Mouse (Mus musculus): ENCODE measurements around the gene Errfi1.

The Errfi1 gene

DNA sequence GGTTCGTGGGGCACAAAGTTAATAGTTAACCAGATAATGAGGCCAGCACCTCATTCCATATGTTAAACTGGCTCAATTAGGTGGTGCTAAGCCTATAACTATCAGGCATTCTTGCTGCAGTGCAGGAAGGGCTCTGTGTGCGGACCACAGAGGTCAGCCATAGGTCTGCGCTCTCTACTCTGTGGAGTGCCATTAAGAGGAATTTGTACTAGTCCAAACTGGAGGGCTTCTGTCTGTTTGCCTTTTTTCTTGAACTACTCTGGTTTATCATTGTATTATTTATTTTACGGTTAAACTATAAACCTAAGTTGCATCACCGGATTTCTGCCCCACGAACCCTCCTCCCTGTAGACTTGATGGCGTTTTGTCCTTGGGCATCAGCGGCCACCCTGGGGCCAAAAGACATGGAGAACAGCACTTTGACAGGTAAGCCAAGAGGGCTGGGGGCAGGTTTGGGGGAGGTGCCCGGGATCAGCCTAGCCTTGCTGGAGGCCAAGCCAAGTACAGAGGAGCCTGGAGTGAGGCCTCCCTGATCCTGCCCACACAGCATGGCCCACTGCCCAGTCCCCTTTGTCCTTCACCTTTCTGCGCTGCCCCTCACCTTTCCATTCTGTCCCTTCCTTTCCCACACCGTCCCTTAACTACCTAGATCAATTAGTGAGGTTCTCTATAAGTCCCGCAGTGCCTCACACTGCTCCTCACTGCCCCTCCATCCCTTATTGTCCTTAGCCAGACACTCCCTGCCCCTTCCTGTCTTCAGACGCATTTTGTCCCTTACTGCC, at the start of gene Errfi1:
Gene Errfi1 (plus strand): TSS at position 240 of the 782 bp plus-strand sequence.
- peak; percentile 83 to 86 for DNase-seq

DNA sequence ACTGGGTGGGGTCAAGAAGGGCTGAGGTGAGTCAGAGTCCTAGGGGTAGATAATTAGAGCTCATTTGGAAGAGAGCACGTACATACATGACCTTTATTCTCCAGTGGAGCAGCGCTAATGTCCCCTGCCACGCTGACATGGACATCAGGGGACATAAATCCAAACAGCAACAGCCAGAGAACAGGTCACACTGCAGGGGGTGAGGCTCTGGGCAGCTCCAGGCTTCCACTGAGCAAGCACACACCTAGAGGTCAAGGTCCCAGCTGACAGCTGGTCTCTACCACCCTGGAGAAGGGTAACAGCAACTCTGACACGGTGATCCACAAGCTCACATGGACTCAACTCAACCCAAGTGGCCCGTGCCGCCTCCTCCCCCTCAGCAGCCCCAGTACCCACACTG, 49.5 kb upstream of the Errfi1 start:
- no peak for DNase-seq

DNA sequence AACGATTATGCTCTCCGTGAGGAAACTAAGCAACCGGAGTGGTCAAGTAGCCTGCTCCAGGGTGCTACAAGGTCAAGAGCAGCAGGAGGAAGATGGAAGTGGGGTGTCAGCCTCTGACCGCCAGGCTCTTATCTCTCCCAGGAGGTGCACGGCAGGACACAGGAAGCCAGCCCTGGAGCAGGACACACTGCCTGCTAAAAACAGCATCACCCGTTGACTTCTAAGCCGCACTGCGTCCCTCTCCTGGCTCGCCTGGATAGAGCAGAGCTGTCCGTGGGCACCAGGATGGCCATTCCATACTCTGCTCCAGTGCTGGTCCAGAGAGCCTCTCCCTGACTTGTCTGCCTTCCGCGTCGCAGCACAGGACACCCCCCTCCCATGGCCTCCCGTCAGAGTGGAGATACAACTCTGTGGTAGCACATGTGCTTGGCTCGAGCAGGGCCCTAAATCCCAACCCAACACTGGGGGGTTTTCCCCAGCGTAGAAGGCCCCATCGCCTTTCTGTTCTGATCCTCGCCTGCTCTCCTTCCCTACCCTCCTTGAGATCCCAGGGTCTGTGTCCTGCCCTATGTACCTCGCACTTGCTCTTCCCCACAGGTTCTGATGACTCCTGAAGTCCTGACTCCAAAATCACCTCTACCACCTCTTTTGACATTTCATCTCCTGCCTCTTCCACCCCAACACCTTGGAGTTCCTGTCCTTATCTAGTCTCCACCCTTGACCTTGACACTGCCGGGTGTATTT, 45.8 kb upstream of the Errfi1 start:
- DNase-seq: no peak

DNA sequence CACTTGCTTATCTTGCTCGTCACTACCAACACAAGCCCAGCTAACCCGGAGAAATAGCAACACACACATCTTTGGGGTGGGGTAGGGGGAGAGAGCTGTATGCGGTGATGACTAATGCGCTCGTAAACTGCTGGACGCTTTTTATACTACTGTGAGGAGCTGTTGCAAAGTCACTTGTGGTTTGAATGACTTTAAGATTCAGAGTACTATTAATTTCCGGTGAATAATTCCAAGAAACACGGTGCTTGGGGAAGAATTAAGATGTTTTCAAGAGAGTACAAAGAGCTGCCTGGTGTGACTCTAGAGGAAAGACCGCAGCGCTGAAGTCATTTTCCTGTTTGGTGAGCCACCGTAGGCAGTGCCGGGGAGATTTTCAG, 45.3 kb upstream of the Errfi1 start:
- DNase-seq: no peak

DNA sequence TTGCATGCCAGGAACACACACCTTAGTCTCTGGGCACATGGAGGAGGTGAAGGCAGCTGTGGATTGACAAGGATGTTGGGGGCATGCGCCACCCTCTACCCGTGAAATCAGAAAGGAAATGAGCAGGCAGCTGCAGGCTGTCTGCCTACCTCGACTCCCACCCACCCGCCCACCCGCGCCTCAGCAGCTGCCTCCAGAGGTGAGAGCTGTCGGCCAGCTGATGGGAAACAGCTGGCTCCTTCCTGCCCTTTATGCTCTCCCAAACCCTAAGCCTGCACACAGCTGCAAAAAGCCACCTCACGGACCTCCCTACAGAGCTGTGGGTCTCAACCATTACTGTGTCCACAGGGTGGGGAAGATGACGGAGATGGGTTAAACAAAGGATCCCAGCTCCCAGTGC, 44.4 kb upstream of the Errfi1 start:
- no peak for DNase-seq

DNA sequence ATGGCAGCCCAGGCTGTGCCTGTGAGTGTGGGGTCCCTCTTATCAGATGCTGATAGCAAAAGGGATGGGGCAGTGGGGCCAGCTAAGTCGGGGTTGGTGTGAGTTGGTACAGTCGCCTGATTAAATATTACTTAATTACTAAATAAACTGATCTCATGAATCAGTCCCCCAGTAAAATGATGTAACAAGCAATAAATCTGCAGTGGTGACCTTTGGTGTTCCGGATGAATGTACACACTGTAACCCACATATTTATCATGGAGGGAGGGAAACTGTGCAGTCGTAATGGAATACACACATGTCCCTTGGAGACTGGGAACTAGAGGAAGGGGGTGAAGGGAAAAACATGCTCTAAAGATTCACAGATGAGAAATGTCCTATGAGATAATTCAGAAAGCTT, 38.6 kb upstream of the Errfi1 start:
- no peak for DNase-seq

DNA sequence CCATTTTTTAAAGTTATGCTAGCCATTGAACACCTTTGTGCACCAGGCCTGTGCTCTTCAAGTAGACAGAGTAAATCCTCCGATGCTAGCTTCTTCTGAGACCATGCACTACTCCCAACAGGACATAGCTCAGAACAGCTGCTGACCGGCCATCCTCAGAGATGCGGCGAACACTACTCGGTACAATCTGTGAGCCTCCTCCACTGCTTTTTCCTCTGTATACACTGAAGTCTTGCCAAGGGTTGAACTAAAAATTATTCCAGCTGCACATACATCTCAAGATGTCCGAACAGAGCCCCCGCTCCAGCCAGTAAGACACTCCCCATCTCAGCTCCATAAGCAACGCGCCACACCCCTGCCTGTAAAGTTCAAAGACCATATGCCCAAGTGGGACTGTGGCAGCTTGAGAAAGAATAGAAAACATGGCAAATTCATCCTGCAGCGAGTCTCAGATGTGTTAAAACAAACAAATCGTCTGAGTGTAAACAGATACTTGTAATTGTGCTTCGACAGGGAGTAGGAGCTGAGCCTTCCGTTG, 37.2 kb upstream of the Errfi1 start:
- DNase-seq: no peak

DNA sequence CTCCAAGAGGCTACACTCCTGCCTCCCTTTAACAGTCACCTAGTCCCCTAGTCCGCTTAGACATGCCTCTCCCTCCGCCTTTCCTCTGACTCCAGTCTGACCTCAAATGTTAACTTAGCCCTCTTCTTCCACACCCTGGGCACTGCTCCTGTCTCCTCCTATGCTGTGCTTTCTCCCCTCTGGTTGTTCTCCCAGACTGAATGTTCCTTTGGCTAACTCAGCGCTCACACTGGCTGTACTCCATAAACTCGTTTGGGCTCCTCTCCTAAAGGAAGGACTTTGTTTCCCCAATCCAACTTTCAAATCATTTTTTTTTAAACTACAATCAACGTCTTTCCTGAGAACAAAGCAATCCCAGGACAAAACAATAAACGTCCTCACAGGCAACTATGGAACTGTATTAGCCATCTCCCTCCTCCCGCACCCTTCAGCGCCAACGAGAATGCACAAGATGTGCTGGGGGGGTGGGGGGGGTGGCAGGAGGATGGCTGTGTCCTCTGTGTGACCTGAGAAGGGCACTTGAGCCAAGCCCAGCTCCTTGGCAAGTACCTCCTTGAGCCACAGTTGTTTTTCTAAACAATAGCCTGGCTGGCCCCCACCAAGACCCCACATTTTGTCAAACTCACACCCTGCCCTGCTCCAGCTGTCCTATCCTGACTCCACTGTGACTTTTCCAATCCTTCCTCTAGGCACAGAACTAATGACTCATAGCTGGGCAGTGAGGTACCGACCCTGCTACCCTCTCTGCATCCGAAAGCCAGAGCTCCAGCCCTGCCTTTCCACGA, 34.4 kb upstream of the Errfi1 start:
- DNase-seq: peak; percentile 57 to 73

DNA sequence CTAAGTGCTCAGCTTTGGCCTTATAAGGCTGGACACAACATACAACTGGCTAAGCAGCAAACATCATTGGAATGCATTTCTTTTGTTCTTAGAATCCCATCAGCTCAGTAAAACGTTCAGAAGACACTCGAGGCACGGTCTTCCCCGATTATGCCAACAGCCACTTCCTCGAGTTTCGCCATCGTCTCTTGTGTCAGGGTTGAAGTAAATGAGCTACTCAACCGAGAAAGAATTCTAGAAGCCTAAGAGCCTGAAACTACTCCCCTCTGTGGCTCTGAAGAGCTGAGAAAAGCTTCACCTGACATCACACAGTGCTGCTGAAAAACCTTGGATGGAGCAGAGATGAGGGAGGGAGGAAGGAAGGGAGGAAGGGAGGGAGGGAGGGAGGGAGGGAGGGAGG, 32.3 kb upstream of the Errfi1 start:
- peak; percentile 68 to 80 for DNase-seq

DNA sequence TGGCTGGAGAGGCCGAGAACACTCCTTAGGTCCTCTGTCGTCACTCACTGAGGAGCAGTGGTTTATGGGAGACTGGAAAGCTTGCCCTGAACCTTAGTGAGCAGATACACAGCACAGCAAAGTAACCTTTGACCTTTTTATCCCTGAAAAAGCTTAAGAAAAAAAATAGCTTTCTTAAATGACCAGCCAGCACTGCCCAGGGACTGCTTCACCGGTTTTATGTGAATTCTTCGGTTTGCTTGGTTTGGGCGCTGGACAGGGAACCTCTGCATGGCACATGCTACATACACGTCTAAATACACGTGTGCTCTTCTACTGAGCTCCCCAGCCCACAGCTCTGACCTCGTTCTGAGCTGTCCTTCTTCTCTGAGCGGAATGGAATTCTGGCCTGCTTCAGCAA, 31.1 kb upstream of the Errfi1 start:
- no peak for DNase-seq

DNA sequence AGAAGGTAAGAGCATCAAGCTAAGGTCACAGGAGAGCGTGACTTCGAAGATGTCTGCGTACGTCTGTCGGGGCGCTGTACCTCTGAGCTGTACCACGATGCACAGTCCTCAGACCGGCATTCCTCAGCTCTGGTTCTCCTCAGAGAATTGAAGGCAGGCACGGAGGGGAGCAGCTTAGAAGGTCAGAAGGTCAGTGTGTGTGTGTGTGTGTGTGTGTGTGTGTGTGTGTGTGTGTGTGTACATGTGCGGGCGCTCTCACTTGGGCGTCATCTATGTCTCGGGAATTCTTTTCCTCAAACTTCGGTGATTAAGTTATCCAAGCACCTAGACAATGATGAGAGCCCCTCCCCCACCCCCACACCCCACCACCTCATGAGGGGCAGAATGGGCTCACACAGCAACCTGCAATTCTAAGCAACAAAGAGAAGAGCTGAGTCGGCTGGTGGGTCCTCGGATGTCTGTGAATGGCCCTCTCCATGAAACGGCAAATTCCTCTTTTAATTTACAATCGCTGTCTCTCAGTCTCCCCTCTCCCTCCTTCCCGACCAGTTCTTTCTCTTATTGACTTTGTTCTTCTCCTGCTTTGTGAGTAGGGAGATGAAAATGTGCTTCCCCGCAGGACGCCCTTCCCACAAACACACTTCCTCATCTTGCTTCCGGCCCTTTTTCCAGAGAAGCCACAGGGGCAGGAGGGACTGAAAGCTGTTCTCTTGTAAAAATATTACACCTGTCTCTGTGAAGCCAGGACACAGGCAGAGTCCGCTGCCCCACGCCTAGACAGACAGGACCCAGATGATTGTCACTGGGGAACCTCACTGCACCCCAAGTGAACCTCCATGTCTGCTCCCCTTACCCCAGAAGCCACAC, 29.9 kb upstream of the Errfi1 start:
- peak in 1 of 2 experiments; percentile 19 for DNase-seq

DNA sequence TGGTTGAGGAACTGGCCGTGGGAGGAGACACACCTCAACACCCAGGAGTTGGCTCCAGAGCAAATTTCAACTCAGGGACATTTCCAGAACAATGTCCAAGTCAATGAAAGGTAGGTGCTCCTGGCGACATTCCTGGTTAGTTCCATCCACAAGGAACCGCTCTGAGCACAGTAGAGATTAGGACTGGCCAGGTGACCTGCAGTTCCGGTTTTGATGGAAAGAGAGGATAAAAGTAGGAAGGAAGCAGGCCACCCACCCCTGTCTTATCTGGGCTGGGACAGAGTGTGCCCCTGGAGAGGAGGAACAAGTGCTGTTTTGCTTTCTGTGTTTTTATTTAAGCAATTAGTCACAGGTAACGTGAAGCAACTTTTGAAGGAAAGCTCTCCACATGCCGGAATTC, 28.8 kb upstream of the Errfi1 start:
- peak; percentile 84 to 88 for DNase-seq

DNA sequence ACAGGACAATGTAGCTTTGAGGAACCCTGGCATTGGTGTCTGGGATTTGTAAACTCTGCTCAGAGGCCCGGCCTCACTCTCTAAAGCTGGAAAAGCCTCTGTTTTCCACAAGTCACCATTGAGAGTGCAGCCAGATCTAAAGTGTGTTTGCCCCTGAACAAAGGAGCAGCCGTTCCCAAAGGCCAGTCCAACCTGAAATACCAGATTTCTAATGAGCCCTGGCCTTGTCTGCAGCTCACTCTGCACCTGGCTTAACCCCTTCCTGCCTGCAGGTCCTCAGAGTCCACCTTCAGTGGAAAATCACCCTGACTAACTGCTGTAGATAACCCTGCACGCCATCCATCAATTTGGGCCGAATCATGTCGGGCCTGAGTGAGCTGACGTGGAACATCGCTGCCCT, 28.2 kb upstream of the Errfi1 start:
- peak; percentile 82 to 91 for DNase-seq

DNA sequence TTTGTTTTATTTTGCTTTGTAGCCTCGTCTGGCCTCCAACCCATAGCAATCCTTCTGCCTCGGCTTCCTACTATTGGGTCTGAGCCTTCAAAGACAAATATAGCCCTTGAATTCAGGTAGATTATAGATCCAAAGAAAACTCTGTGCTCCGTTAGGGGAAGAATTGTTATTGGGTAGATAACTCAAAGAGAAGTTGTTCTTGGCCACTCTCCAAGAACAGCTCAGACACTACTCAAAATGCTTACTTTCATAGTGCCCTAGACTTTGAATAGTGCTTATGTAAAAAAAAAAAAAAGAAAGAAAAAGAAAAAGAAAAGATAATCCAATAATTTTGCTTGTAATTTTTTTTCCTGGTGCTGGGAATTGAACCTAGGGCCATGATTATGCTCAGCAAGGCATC, 22.4 kb upstream of the Errfi1 start:
- DNase-seq: no peak

DNA sequence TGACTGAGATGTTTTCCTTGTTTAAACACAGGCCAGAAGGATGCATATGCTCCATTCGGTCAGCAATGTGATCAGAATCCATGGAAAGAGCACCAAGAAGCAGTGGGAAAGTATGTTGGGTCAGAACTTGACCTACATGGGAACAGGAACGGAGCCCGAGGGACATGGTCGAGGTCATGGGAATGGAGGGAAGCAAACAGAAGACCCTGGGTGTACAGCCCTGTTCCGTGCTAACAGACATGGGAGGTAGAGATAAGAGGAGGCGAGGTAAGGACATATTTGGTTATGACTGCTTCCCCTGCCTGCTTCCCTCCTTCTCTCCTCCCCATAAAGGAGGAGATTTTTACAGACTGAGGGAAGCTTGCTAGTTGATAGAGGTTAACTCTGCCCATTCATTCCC, 21.8 kb upstream of the Errfi1 start:
- DNase-seq: no peak

DNA sequence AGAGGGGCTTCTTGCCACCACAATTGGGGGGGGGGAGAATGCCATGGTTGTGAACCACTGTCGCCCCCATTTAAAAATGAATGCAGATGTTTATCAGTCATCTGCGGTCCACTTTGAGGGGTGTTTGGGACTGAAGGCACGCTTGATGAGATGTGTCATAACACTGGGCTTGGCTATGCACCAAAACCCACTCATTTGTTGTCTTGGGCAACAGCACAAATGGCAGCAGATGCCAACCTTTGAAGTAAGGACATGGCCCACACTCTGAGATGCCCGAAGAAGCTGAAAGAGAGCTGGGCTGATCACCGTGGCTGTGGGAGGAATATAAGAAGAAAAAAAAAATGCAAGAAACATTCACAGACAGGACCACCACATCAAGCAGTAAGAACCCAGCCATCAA, 18.6 kb upstream of the Errfi1 start:
- DNase-seq: no peak

DNA sequence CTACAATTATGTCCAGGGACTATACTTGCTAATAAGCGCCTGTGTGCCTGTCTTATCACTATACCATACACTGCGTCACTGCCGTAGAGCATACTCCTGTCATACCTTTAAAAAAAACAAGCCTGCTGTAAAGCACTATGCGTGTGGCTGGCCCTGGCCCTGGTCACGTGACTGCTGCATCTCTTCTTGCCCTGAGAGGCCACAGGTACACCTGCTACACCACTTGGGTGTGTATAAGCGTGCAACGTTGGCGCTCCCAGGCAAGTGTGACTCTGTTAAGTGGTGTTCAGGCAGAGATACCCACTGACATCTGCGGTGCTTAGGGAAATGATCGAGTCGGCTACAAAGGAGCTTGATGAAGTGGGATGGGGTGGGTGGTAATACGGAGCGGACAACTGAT, 17.5 kb upstream of the Errfi1 start:
- no peak for DNase-seq

DNA sequence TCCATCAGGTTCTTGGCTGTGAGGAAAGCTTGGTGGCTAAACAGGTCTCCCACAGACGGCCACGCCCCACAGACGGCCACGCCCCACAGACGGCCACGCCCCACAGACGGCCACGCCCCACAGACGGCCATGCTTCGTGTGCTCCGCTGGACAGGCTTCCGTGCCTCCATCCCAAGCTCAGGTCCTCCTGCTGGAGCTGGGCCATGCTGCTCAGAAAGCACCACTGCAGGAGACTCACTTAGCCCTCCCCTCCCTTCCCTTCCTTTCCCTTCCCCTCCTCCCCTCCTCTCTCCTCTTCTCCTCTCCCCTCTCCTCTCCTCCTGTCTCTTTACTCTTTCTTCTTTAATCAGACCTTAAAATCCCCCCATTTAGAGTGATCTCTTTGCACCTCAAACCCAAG, 16.8 kb upstream of the Errfi1 start:
- no peak for DNase-seq

DNA sequence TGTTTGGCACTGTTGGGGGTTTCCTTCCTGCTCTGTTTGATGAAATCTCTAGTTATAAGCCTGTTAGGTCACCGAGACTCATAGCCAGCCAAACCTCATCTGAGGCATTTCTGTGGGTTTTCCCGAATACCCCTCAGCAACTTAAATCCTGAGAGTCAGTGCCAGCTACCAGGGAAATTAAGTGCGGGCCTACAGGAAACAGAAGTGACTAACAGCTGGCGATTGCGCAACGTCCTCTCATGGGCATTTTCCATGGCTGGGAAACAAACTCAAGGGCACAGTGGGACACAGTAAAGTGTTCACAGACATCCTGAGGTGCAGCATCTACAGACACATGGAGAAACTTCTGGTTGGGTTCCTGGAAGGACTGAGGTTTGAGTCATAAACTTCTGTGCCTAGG, 16.3 kb upstream of the Errfi1 start:
- peak; percentile 83 to 85 for DNase-seq

DNA sequence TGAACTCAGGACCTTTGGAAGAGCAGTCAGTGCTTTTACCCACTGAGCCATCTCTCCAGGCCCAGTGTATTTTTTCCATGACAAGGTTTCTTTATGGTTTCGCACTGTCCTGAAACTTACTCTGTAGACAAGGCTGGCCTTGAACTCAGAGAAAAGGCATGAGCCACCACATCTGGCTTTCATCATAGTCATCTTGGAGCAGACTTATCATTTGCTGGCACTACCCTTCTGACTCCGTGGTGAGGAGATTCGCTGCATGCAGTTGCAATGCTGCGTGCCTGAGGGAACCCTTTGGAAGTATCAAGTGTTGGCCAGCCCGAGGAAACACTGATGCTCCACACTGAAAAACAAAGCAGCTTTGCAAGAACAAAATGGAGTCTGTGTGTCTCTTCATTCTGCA, 11.7 kb upstream of the Errfi1 start:
- no peak for DNase-seq

DNA sequence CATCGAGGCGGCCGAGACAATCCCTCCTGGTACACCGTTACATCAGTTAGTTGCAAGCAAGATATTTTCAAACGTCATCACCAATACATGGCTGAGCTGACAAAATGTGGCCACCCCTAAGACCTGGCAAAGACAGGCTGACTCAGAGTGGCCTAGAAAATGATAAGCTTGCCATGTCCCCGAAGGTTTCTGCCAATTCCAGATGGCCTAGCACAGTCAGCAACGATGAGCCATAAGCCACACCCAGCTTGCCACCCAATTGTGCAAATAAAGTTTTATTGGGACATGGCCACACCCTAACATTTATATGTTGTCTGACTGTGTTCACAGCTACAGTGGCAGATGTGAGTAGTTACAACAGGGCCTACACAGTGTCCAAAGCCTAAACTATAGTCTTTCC, 10.5 kb upstream of the Errfi1 start:
- DNase-seq: no peak

DNA sequence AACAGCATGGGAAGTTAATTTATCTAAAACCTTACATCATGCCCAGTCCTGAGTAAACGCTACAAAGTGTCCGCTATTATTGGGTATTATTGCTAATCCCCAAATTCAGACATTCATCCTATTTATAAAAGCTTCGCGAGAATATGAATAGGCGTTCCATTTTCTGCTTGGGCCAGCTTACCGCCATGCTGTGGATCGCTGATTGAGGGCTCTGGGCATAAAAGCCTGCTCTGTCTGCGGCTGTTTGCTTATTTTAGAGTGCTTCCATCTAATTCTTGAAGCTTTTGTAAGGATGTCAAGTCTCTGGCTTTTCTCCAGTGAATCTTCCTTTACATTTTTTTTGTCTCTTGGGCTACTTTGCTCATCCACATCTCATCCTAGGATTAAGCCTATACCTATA, 7.4 kb upstream of the Errfi1 start:
- no peak for DNase-seq

Measured in lung, adult 18-20 months (tissue).